In the genomic region with DNA sequence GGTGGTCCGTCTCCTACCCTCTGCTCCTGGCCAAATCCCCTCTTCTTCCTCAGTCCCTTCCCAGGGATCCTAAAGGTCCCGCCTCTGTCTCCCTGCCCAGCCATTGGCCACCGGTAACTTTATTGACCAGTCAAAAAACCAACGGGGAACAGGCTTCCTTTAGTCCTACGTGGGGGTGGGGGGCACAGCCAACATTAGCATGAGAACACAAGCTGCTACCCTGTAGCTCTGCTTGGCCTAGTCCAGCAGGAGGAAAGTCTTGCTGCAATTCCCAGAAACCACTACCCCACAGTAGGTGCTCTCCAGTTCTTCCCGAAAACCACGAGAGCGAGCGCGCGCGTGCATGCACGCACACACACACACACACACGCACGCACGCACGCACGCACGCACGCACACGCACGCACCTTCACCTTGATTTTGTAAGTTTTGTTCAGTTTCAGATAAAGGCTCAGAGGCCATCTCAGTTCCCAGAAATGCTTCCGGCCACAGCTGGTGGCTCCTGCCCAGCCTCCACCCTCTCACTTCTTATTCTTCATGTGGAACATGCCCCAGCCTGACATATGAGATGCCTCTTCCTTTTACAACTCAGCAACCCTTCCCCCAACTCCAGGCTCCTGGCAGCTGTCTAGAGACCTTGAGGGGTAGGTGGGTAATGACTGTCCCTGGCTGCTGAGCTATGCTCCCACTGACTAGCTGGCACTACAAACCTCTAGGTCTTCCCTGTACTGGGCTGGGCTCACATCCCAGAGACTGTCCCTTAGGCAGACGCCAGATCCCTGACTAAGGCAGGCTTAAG, we compare ENCODE assay signal across 8 mouse cellular contexts. TPM values are rescaled to one million over a fixed set of nuclear protein-coding genes. Genes with fewer than 3 reads are reported as not detected.
DNase-seq lines count a peak whose midpoint lies in the region; ATAC-seq and TF ChIP-seq lines count a peak whose summit lies in the region.

No protein-coding gene starts in this region.

- peak overlapping the region; percentile 68 for H3K4me2 ChIP-seq in embryonic facial prominence, embryonic 14.5 days (ENCODE audit: low read depth, low read length)
- peak overlapping the region; percentile 76 for H3K4me2 ChIP-seq in kidney, embryonic 14.5 days (replicated peaks; ENCODE audit: low read depth, low read length)
- H3K4me2 ChIP-seq in limb, embryonic 15.5 days: peak overlapping the region; percentile 66
- peak overlapping the region; percentile 86 for H3K4me2 ChIP-seq in midbrain, postnatal 0 days (ENCODE audit: low read depth, low read length, poor library complexity, severe bottlenecking)

- H3K4me1 ChIP-seq in erythroblast, embryonic 14.5 days (ENCODE audit: control insufficient read depth): no peaks in the 10 kb centered on the region
- peaks cover 17% of the 10 kb centered on the region for H3K4me1 ChIP-seq in embryonic facial prominence, embryonic 14.5 days (ENCODE audit: control insufficient read depth, insufficient read depth, low read length)
- peaks cover 19% of the 10 kb centered on the region for H3K4me1 ChIP-seq in kidney, embryonic 14.5 days (ENCODE audit: control insufficient read depth, insufficient read depth, low read length)
- peaks cover 37% of the 10 kb centered on the region for H3K4me1 ChIP-seq in limb, embryonic 15.5 days
- peaks cover 25% of the 10 kb centered on the region for H3K4me1 ChIP-seq in midbrain, postnatal 0 days (ENCODE audit: insufficient read depth, low read length)

- no peaks in the 10 kb centered on the region for H3K36me3 ChIP-seq in erythroblast, embryonic 14.5 days (ENCODE audit: control insufficient read depth)
- H3K36me3 ChIP-seq in embryonic facial prominence, embryonic 14.5 days (ENCODE audit: control insufficient read depth, insufficient read depth, low read length): peaks cover 18% of the 10 kb centered on the region; the same call in 1 of the 2 replicates
- peaks cover 9% of the 10 kb centered on the region; the same call in 1 of the 2 replicates for H3K36me3 ChIP-seq in kidney, embryonic 14.5 days (ENCODE audit: control insufficient read depth, insufficient read depth, low read length)
- H3K36me3 ChIP-seq in limb, embryonic 15.5 days: peaks cover 23% of the 10 kb centered on the region
- peaks cover 13% of the 10 kb centered on the region; the same call in 1 of the 2 replicates for H3K36me3 ChIP-seq in midbrain, postnatal 0 days (ENCODE audit: insufficient read depth, low read length)

- H3K9me3 ChIP-seq in erythroblast, embryonic 14.5 days (ENCODE audit: control insufficient read depth, low read length): no peaks in the 10 kb centered on the region
- H3K9me3 ChIP-seq in embryonic facial prominence, embryonic 14.5 days (ENCODE audit: control insufficient read depth, low read length): no peaks in the 10 kb centered on the region
- no peaks in the 10 kb centered on the region for H3K9me3 ChIP-seq in kidney, embryonic 14.5 days (ENCODE audit: control insufficient read depth, low read length)
- no peaks in the 10 kb centered on the region for H3K9me3 ChIP-seq in limb, embryonic 15.5 days
- no peaks in the 10 kb centered on the region for H3K9me3 ChIP-seq in midbrain, postnatal 0 days (ENCODE audit: low read length)

- no peak for ATAC-seq in erythroblast, adult 5-6 weeks (replicated peaks; ENCODE audit: low FRiP score, poor library complexity, severe bottlenecking)
- ATAC-seq in embryonic facial prominence, embryonic 14.5 days (ENCODE audit: low read depth): peak; percentile 88
- peak; percentile 91 for ATAC-seq in kidney, embryonic 14.5 days (ENCODE audit: low FRiP score, low TSS enrichment)
- ATAC-seq in limb, embryonic 15.5 days (ENCODE audit: insufficient number of reproducible peaks, low FRiP score, low TSS enrichment, low read depth): peak; percentile 80
- peak; percentile 91 for ATAC-seq in midbrain, postnatal 0 days (ENCODE audit: low FRiP score)

- peak overlapping the region; percentile 47 for H3K4me3 ChIP-seq in erythroblast, embryonic 14.5 days (replicated peaks)
- peak overlapping the region; percentile 55 for H3K4me3 ChIP-seq in embryonic facial prominence, embryonic 14.5 days (ENCODE audit: low read depth, low read length)
- peak overlapping the region; percentile 58 for H3K4me3 ChIP-seq in kidney, embryonic 14.5 days (ENCODE audit: low read length)
- H3K4me3 ChIP-seq in limb, embryonic 15.5 days: peak overlapping the region; percentile 55
- peak overlapping the region; percentile 49 for H3K4me3 ChIP-seq in midbrain, postnatal 0 days (ENCODE audit: low read depth, low read length)

- H3K27me3 ChIP-seq in erythroblast, embryonic 14.5 days (ENCODE audit: control insufficient read depth): peaks cover 26% of the 10 kb centered on the region
- H3K27me3 ChIP-seq in embryonic facial prominence, embryonic 14.5 days (replicated peaks; ENCODE audit: control insufficient read depth, insufficient read depth, low read length): peaks cover 23% of the 10 kb centered on the region
- peaks cover 11% of the 10 kb centered on the region; the same call in 1 of the 2 replicates for H3K27me3 ChIP-seq in kidney, embryonic 14.5 days (ENCODE audit: control insufficient read depth, insufficient read depth, low read length)
- H3K27me3 ChIP-seq in limb, embryonic 15.5 days: peaks cover 25% of the 10 kb centered on the region
- peaks cover 17% of the 10 kb centered on the region for H3K27me3 ChIP-seq in midbrain, postnatal 0 days (ENCODE audit: insufficient read depth, low read length)

- peak overlapping the region; percentile 74 for H3K9ac ChIP-seq in embryonic facial prominence, embryonic 14.5 days (ENCODE audit: low read depth, low read length)
- H3K9ac ChIP-seq in kidney, embryonic 14.5 days (ENCODE audit: low read depth, low read length): peak overlapping the region; percentile 69
- H3K9ac ChIP-seq in limb, embryonic 15.5 days: peak overlapping the region; percentile 40
- peak overlapping the region; percentile 54 for H3K9ac ChIP-seq in midbrain, postnatal 0 days (replicated peaks; ENCODE audit: low read length, poor library complexity, severe bottlenecking)

- DNase-seq in embryonic facial prominence, embryonic 14.5 days (ENCODE audit: low spot score): peak; percentile 95
- DNase-seq in heart, adult 9 months (ENCODE audit: low spot score in 2 of 2): peak; percentile 87 to 92
- DNase-seq in midbrain, postnatal 0 days (ENCODE audit: low spot score): peak; percentile 94
- peak; percentile 71 to 78 for DNase-seq in spleen, postnatal 36 days (ENCODE audit: low spot score in 2 of 2)

- TF ChIP-seq CTCF in midbrain, postnatal 0 days (IDR thresholded peaks at IDR 0.05): 0 out of 2 replicates have a peak, but pooled peaks have one; percentile 11

- H3K27ac ChIP-seq in embryonic facial prominence, embryonic 14.5 days (replicated peaks; ENCODE audit: low read depth, low read length): peak overlapping the region; percentile 93
- peak overlapping the region; percentile 92 for H3K27ac ChIP-seq in kidney, embryonic 14.5 days (ENCODE audit: low read depth, low read length)
- peak overlapping the region; percentile 95 for H3K27ac ChIP-seq in limb, embryonic 15.5 days
- peak overlapping the region; percentile 83 for H3K27ac ChIP-seq in midbrain, postnatal 0 days (ENCODE audit: low read depth, low read length)

- WGBS in embryonic facial prominence, embryonic 14.5 days: under 1% methylated on average over 14 of the region's 24 CpGs
- WGBS in kidney, embryonic 14.5 days: under 1% methylated on average over 24 of the region's 24 CpGs
- WGBS in limb, embryonic 15.5 days: 0% methylated on average over 24 of the region's 24 CpGs
- WGBS in midbrain, postnatal 0 days: under 1% methylated on average over 24 of the region's 24 CpGs

RNA-seq across cellular contexts. Expression of a gene that starts 5.8 kb away (rescaled TPM):
- not detected in 2 replicates for polyA plus RNA-seq in erythroblast, embryonic 14.5 days (2012)
- 16.5 TPM in 1 of 2 replicates, not detected in the other for total RNA-seq in erythroblast, adult 5-6 weeks (2015; ENCODE audit: low replicate concordance)
- 2.3 and 2.9 TPM in 2 replicates for total RNA-seq in erythroblast, adult 5-6 weeks (2017; ENCODE audit: low replicate concordance)
- polyA plus RNA-seq in embryonic facial prominence, embryonic 14.5 days (2014; fragmentation: Nextera tagmentation; extraction: Ambion mirVana): 2.7 and 3.1 TPM in 2 replicates
- 2.3 and 2.8 TPM in 2 replicates for polyA plus RNA-seq in kidney, embryonic 14.5 days (2014; fragmentation: Nextera tagmentation; extraction: Ambion mirVana)
- polyA plus RNA-seq in limb, embryonic 15.5 days (2015; fragmentation: Nextera tagmentation; extraction: Ambion mirVana): 3.6 and 5.4 TPM in 2 replicates
- not detected in 2 replicates for total RNA-seq in midbrain, postnatal 0 days (2014; rRNA removed)
- polyA plus RNA-seq in midbrain, postnatal 0 days (2015; fragmentation: Nextera tagmentation; extraction: Ambion mirVana): 1.5 and 2.2 TPM in 2 replicates

RNA-seq across cellular contexts. Expression of a gene that starts 18.1 kb away (rescaled TPM):
- polyA plus RNA-seq in erythroblast, embryonic 14.5 days (2012): 0.11 and 0.24 TPM in 2 replicates
- 5.2 TPM in 1 of 2 replicates, not detected in the other for total RNA-seq in erythroblast, adult 5-6 weeks (2015; ENCODE audit: low replicate concordance)
- total RNA-seq in erythroblast, adult 5-6 weeks (2017; ENCODE audit: low replicate concordance): 5.5 TPM in 1 of 2 replicates, not detected in the other
- polyA plus RNA-seq in embryonic facial prominence, embryonic 14.5 days (2014; fragmentation: Nextera tagmentation; extraction: Ambion mirVana): 0.25 and 0.42 TPM in 2 replicates
- polyA plus RNA-seq in kidney, embryonic 14.5 days (2014; fragmentation: Nextera tagmentation; extraction: Ambion mirVana): 0.76 and 0.77 TPM in 2 replicates
- 0.55 and 0.99 TPM in 2 replicates for polyA plus RNA-seq in limb, embryonic 15.5 days (2015; fragmentation: Nextera tagmentation; extraction: Ambion mirVana)
- total RNA-seq in midbrain, postnatal 0 days (2014; rRNA removed): 0.66 and 1.4 TPM in 2 replicates
- polyA plus RNA-seq in midbrain, postnatal 0 days (2015; fragmentation: Nextera tagmentation; extraction: Ambion mirVana): 0.54 and 0.78 TPM in 2 replicates

RNA-seq across cellular contexts. Expression of a gene that starts 27.4 kb away (rescaled TPM):
- polyA plus RNA-seq in erythroblast, embryonic 14.5 days (2012): not detected in 2 replicates
- not detected in 2 replicates for total RNA-seq in erythroblast, adult 5-6 weeks (2015; ENCODE audit: low replicate concordance)
- total RNA-seq in erythroblast, adult 5-6 weeks (2017; ENCODE audit: low replicate concordance): not detected in 2 replicates
- 1.2 and 2.8 TPM in 2 replicates for polyA plus RNA-seq in embryonic facial prominence, embryonic 14.5 days (2014; fragmentation: Nextera tagmentation; extraction: Ambion mirVana)
- 3.5 and 6.0 TPM in 2 replicates for polyA plus RNA-seq in kidney, embryonic 14.5 days (2014; fragmentation: Nextera tagmentation; extraction: Ambion mirVana)
- 2.5 and 3.1 TPM in 2 replicates for polyA plus RNA-seq in limb, embryonic 15.5 days (2015; fragmentation: Nextera tagmentation; extraction: Ambion mirVana)
- total RNA-seq in midbrain, postnatal 0 days (2014; rRNA removed): 1.9 TPM in 1 of 2 replicates, not detected in the other
- polyA plus RNA-seq in midbrain, postnatal 0 days (2015; fragmentation: Nextera tagmentation; extraction: Ambion mirVana): not detected in 2 replicates

RNA-seq across cellular contexts. Expression of a gene that starts 39.1 kb away (rescaled TPM):
- 3.2 and 4.3 TPM in 2 replicates for polyA plus RNA-seq in erythroblast, embryonic 14.5 days (2012)
- total RNA-seq in erythroblast, adult 5-6 weeks (2015; ENCODE audit: low replicate concordance): 11.1 and 16.7 TPM in 2 replicates
- 101 and 127 TPM in 2 replicates for total RNA-seq in erythroblast, adult 5-6 weeks (2017; ENCODE audit: low replicate concordance)
- 164 and 181 TPM in 2 replicates for polyA plus RNA-seq in embryonic facial prominence, embryonic 14.5 days (2014; fragmentation: Nextera tagmentation; extraction: Ambion mirVana)
- polyA plus RNA-seq in kidney, embryonic 14.5 days (2014; fragmentation: Nextera tagmentation; extraction: Ambion mirVana): 131 and 165 TPM in 2 replicates
- 175 and 176 TPM in 2 replicates for polyA plus RNA-seq in limb, embryonic 15.5 days (2015; fragmentation: Nextera tagmentation; extraction: Ambion mirVana)
- total RNA-seq in midbrain, postnatal 0 days (2014; rRNA removed): 84.8 and 105 TPM in 2 replicates
- polyA plus RNA-seq in midbrain, postnatal 0 days (2015; fragmentation: Nextera tagmentation; extraction: Ambion mirVana): 111 and 112 TPM in 2 replicates

RNA-seq across cellular contexts. Expression of a gene that starts 39.3 kb away (rescaled TPM):
- 0.11 and 0.22 TPM in 2 replicates for polyA plus RNA-seq in erythroblast, embryonic 14.5 days (2012)
- total RNA-seq in erythroblast, adult 5-6 weeks (2015; ENCODE audit: low replicate concordance): 1.0 and 4.4 TPM in 2 replicates
- 1.2 and 1.4 TPM in 2 replicates for total RNA-seq in erythroblast, adult 5-6 weeks (2017; ENCODE audit: low replicate concordance)
- 14.7 and 17.5 TPM in 2 replicates for polyA plus RNA-seq in embryonic facial prominence, embryonic 14.5 days (2014; fragmentation: Nextera tagmentation; extraction: Ambion mirVana)
- 20.0 and 20.8 TPM in 2 replicates for polyA plus RNA-seq in kidney, embryonic 14.5 days (2014; fragmentation: Nextera tagmentation; extraction: Ambion mirVana)
- 16.1 and 16.4 TPM in 2 replicates for polyA plus RNA-seq in limb, embryonic 15.5 days (2015; fragmentation: Nextera tagmentation; extraction: Ambion mirVana)
- 52.5 and 57.2 TPM in 2 replicates for total RNA-seq in midbrain, postnatal 0 days (2014; rRNA removed)
- 31.1 and 32.2 TPM in 2 replicates for polyA plus RNA-seq in midbrain, postnatal 0 days (2015; fragmentation: Nextera tagmentation; extraction: Ambion mirVana)
